Mouse (Mus musculus) embryonic facial prominence, embryonic 14.5 days (tissue): ENCODE data around the gene Ctbs. TPM values are rescaled to one million over a fixed set of nuclear protein-coding genes. Genes with fewer than 3 reads are reported as not detected.

Experiments used
- ATAC-seq: fragments of 200-750 bp; cut with Nextera tagmentation; 2 replicates; pipeline ENCODE4 v1.8.0; 2017; ENCODE audit warnings: low read depth, moderate number of reproducible peaks, moderate TSS enrichment
- DNase-seq: peaks from one replicate; pipeline ENCODE4 v3.0.0-alpha.2; 2015; ENCODE audit warnings: low spot score
- H3K27ac ChIP-seq: fragments of 300-500 bp; sonication (generic); replicated peaks from 2 replicates; pipeline ENCODE4 v1.5.1; 2014; ENCODE audit warnings: low read depth, mild to moderate bottlenecking, low read length, moderate library complexity
- H3K27me3 ChIP-seq: fragments of 300-500 bp; sonication (generic); replicated peaks from 2 replicates; pipeline ENCODE4 v1.6.1; 2014; ENCODE audit warnings: low read length; ENCODE audit not compliant: control insufficient read depth, insufficient read depth
- H3K36me3 ChIP-seq: fragments of 300-500 bp; sonication (generic); 2 replicates; pipeline ENCODE4 v1.6.1; 2014; ENCODE audit warnings: low read length, mixed read lengths; ENCODE audit not compliant: control insufficient read depth, insufficient read depth
- H3K4me1 ChIP-seq: fragments of 300-500 bp; sonication (generic); 2 replicates; pipeline ENCODE4 v1.6.1; 2014; ENCODE audit warnings: antibody characterized with exemption, low read length; ENCODE audit not compliant: control insufficient read depth, insufficient read depth
- H3K4me2 ChIP-seq: fragments of 300-500 bp; sonication (generic); 2 replicates; pipeline ENCODE4 v1.6.1; 2014; ENCODE audit warnings: low read depth, mild to moderate bottlenecking, low read length, moderate library complexity, mixed read lengths
- H3K4me3 ChIP-seq: fragments of 300-500 bp; sonication (generic); 2 replicates; pipeline ENCODE4 v1.5.1; 2014; ENCODE audit warnings: low read depth, mild to moderate bottlenecking, low read length
- H3K9ac ChIP-seq: fragments of 300-500 bp; sonication (generic); 2 replicates; pipeline ENCODE4 v1.6.1; 2014; ENCODE audit warnings: low read depth, mild to moderate bottlenecking, low read length, moderate library complexity, mixed read lengths
- H3K9me3 ChIP-seq: fragments of 300-500 bp; sonication (generic); 2 replicates; pipeline ENCODE4 v1.6.1; 2016; ENCODE audit warnings: low read length; ENCODE audit not compliant: control insufficient read depth
- WGBS: fragments of 180-500 bp; shearing (Covaris S2); extraction: QIAGEN DNeasy Blood & Tissue Kit; methylation state at CpG from one replicate; pipeline ENCODE4 v1.1.7; 2014; 5-methylcytosine and 5-hydroxymethylcytosine counted together
- polyA plus RNA-seq: library from polyadenylated mRNA; unstranded; fragments of >200 nt; fragmentation: Nextera tagmentation; extraction: Ambion mirVana; gene quantifications from 2 replicates; pipeline ENCODE4 v1.2.1, GENCODE M21; 2014

The Ctbs gene
- polyA plus RNA-seq, 1 experiment from 2014 or later = 10.5 TPM

- Histone ChIP-seq H3K27ac (no peak overlapping the region), H3K4me2 (no peak overlapping the region), H3K27me3 (no peaks in the 10 kb centered on the region), H3K9ac (no peak overlapping the region), H3K4me1 (peaks cover 5% of the 10 kb centered on the region; the same call in 1 of the 2 replicates), H3K9me3 (no peaks in the 10 kb centered on the region), H3K4me3 (no peak overlapping the region), H3K36me3 (peaks cover 81% of the 10 kb centered on the region)
- DNase-seq (no peak), ATAC-seq (no peak)
- WGBS = 97% methylated on average over 7 of the region's 7 CpGs
These were observed 57.1 kb downstream of the Ctbs start for GRCm38 (mm10) chr3:146506711-146507110.

Other genes with a start within 250 kb of the Ctbs start
- gene Lpar3, start 228.8 kb upstream of the Ctbs start, polyA plus RNA-seq = 2.5 and 5.0 TPM in 2 replicates
- 34.5 and 35.1 TPM in 2 replicates for gene Ssx2ip, start 45.2 kb upstream of the Ctbs start, polyA plus RNA-seq
- gene Spata1, start 50.0 kb downstream of the Ctbs start, polyA plus RNA-seq = 5.1 and 6.0 TPM in 2 replicates
- gene Gng5, start 50.0 kb downstream of the Ctbs start, polyA plus RNA-seq = 846 and 915 TPM in 2 replicates
- 39.8 and 43.6 TPM in 2 replicates for gene Rpf1, start 71.6 kb downstream of the Ctbs start, polyA plus RNA-seq
- gene Uox, start 120.6 kb downstream of the Ctbs start, polyA plus RNA-seq = 0.17 and 0.85 TPM in 2 replicates
- 0.10 TPM in 1 of 2 replicates, not detected in the other for gene Dnase2b, start 165.8 kb downstream of the Ctbs start, polyA plus RNA-seq
- gene 4930503B20Rik, start 201.5 kb downstream of the Ctbs start, polyA plus RNA-seq = not detected in 2 replicates
- gene Samd13, start 235.8 kb downstream of the Ctbs start, polyA plus RNA-seq = 1.3 and 1.4 TPM in 2 replicates